In the genomic region with DNA sequence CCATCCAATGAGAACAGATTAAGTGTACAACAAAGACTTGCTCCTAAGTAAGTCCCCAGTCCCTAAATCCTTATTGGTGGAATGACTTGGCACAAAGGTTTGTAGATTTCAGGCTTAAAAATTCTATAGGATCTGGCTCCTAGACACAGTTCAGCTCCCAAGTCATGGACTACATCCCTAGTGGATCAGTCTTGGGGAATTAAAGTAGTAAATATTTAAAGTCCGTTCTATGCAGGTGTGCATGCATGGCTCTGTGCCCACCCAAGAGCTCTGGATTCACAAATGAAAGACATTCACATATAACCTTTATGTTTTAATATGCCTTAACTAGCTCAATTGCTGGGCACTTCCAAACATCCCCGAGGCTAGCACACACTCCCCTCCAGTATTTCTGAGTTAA, we compare ENCODE assay signal across 24 mouse cellular contexts.
A peak's percentile ranks its signal among the peaks of the same experiment; 100 is the strongest.
DNase-seq lines count a peak whose midpoint lies in the region; ATAC-seq and TF ChIP-seq lines count a peak whose summit lies in the region.
"Had no signal": no experiment of that assay in that cellular context is flagged by ENCODE, and none has a peak within 500 bp of the region (broad histone marks: within the 10 kb centered on the region; RNA-seq: fewer than 3 reads in every experiment).

No protein-coding gene starts in this region.

- no peak for TF ChIP-seq EP300 in ES-Bruce4 (IDR thresholded peaks at IDR 0.05; ENCODE audit: insufficient read depth, low read depth, low read length)

- H3K4me2 ChIP-seq in limb, embryonic 13.5 days (replicated peaks) = no peak overlapping the region
- no peak overlapping the region for H3K4me2 ChIP-seq in limb, embryonic 15.5 days
- H3K4me2 ChIP-seq: embryonic facial prominence, embryonic 12.5 days; embryonic facial prominence, embryonic 15.5 days; forebrain, embryonic 12.5 days; forebrain, embryonic 15.5 days had no signal

- H3K9ac ChIP-seq in limb, embryonic 13.5 days = no peak overlapping the region
- H3K9ac ChIP-seq in ES-Bruce4 (ENCODE audit: low read depth, poor library complexity, severe bottlenecking) (no peak overlapping the region), ES-E14 (ENCODE audit: insufficient read depth, low read depth, low read length, poor library complexity, severe bottlenecking) (no peak overlapping the region)
- no peak overlapping the region for H3K9ac ChIP-seq in limb, embryonic 15.5 days
- H3K9ac ChIP-seq: embryonic facial prominence, embryonic 12.5 days; embryonic facial prominence, embryonic 15.5 days; forebrain, embryonic 12.5 days; forebrain, embryonic 15.5 days; forebrain, postnatal 0 days had no signal

- WGBS in limb, embryonic 13.5 days = 58% methylated on average over 2 of the region's 2 CpGs
- 89% methylated on average over 2 of the region's 2 CpGs for WGBS in limb, embryonic 10.5 days
- whole genome bisulfite sequencing in limb, embryonic 15.5 days = 48% methylated on average over 2 of the region's 2 CpGs
- WGBS in thymus, adult 2 months = 97% methylated on average over 2 of the region's 2 CpGs

- no peak for TF ChIP-seq POLR2A in ES-Bruce4 (IDR thresholded peaks at IDR 0.05; ENCODE audit: insufficient read depth, low read length)
- TF ChIP-seq POLR2A in thymus, adult 2 months (IDR thresholded peaks at IDR 0.05; ENCODE audit: control insufficient read depth, extremely low read depth, insufficient read depth, low read length, poor library complexity) = no peak

- no peak for TF ChIP-seq CTCF in ES-Bruce4 (IDR thresholded peaks at IDR 0.05; ENCODE audit: low read depth, low read length)
- no peak for TF ChIP-seq CTCF in thymus, adult 2 months (IDR thresholded peaks at IDR 0.05; ENCODE audit: borderline replicate concordance, control insufficient read depth, extremely low read depth, insufficient read depth, low read length, poor library complexity)

- ATAC-seq in limb, embryonic 13.5 days (ENCODE audit: low FRiP score, low read depth) = peak; percentile 66
- ATAC-seq in limb, embryonic 15.5 days (ENCODE audit: insufficient number of reproducible peaks, low FRiP score, low TSS enrichment, low read depth) = no peak; the same call in 1 of the 2 replicates
- ATAC-seq: forebrain, embryonic 15.5 days; forebrain, postnatal 0 days had no signal

- DNase-seq in limb, embryonic 10.5 days (ENCODE audit: low spot score) = no peak
- DNase-seq in ES-E14 (ENCODE audit: low read depth, low spot score) = no peak
- DNase-seq in thymus, adult 2 months = no peak
- DNase-seq in urinary bladder, postnatal 14 days (ENCODE audit: low spot score) = no peak
- DNase-seq: adrenal gland, adult 2 months; adrenal gland, postnatal 10 days; adrenal gland, postnatal 25 days; cerebellum, adult 11 months; cerebellum, adult 18-20 months; cerebellum, adult 8-10 months; cerebellum, adult 9-11 months; cerebellum, postnatal 14 days; cerebellum, postnatal 36 days; embryo, embryonic 11 days; forebrain, postnatal 0 days had no signal

- no peak overlapping the region for H3K4me3 ChIP-seq in limb, embryonic 13.5 days
- H3K4me3 ChIP-seq in limb, embryonic 10.5 days = no peak overlapping the region
- H3K4me3 ChIP-seq in ES-Bruce4 (ENCODE audit: low read depth, low read length) = no peak overlapping the region
- no peak overlapping the region for H3K4me3 ChIP-seq in ES-E14 (ENCODE audit: insufficient read depth in 1 of 2, low read depth in 1 of 2, low read length in 2 of 2, poor library complexity in 1 of 2, severe bottlenecking in 1 of 2)
- H3K4me3 ChIP-seq in limb, embryonic 15.5 days = no peak overlapping the region
- no peak overlapping the region for H3K4me3 ChIP-seq in thymus, adult 2 months (ENCODE audit: control insufficient read depth, insufficient read depth, low read length)
- H3K4me3 ChIP-seq: embryonic facial prominence, embryonic 12.5 days; embryonic facial prominence, embryonic 15.5 days; erythroblast, embryonic 14.5 days; forebrain, embryonic 10.5 days; forebrain, embryonic 12.5 days; forebrain, embryonic 15.5 days had no signal

- no peaks in the 10 kb centered on the region for H3K27me3 ChIP-seq in limb, embryonic 13.5 days
- H3K27me3 ChIP-seq in limb, embryonic 10.5 days (ENCODE audit: low read depth, poor library complexity, severe bottlenecking) = no peaks in the 10 kb centered on the region
- H3K27me3 ChIP-seq in ES-Bruce4 (ENCODE audit: control insufficient read depth, insufficient read depth, low read length, poor library complexity, severe bottlenecking) = no peaks in the 10 kb centered on the region
- H3K27me3 ChIP-seq in limb, embryonic 15.5 days = no peaks in the 10 kb centered on the region
- H3K27me3 ChIP-seq in thymus, adult 2 months (ENCODE audit: control insufficient read depth, insufficient read depth, low read length) = no peaks in the 10 kb centered on the region
- H3K27me3 ChIP-seq: embryonic facial prominence, embryonic 12.5 days; embryonic facial prominence, embryonic 15.5 days; forebrain, embryonic 12.5 days; forebrain, embryonic 15.5 days had no signal

- no peaks in the 10 kb centered on the region for H3K9me3 ChIP-seq in limb, embryonic 13.5 days
- H3K9me3 ChIP-seq in limb, embryonic 10.5 days (replicated peaks) = no peaks in the 10 kb centered on the region
- H3K9me3 ChIP-seq in ES-Bruce4 (replicated peaks; ENCODE audit: control insufficient read depth, insufficient read depth, low read length, poor library complexity, severe bottlenecking) = peaks cover 58% of the 10 kb centered on the region
- H3K9me3 ChIP-seq in ES-E14 (ENCODE audit: control insufficient read depth, insufficient read depth, low read depth, low read length) = no peaks in the 10 kb centered on the region
- H3K9me3 ChIP-seq in limb, embryonic 15.5 days = no peaks in the 10 kb centered on the region
- H3K9me3 ChIP-seq: embryonic facial prominence, embryonic 12.5 days; embryonic facial prominence, embryonic 15.5 days; forebrain, embryonic 10.5 days; forebrain, embryonic 12.5 days; forebrain, embryonic 15.5 days had no signal

- in situ Hi-C loops in ES-E14 (cut with MboI; ENCODE audit: low sequenced_read_pairs in 2 of 2, unreplicated experiment in 2 of 2) = no loop called here

- H3K36me3 ChIP-seq in limb, embryonic 13.5 days = no peaks in the 10 kb centered on the region
- no peaks in the 10 kb centered on the region for H3K36me3 ChIP-seq in limb, embryonic 10.5 days
- H3K36me3 ChIP-seq in ES-Bruce4 (ENCODE audit: control insufficient read depth, insufficient read depth, low read length, poor library complexity, severe bottlenecking) (peaks cover 8% of the 10 kb centered on the region), ES-E14 (ENCODE audit: control insufficient read depth, insufficient read depth, low read length, poor library complexity, severe bottlenecking) (peaks cover 2% of the 10 kb centered on the region)
- H3K36me3 ChIP-seq in limb, embryonic 15.5 days = no peaks in the 10 kb centered on the region
- no peaks in the 10 kb centered on the region for H3K36me3 ChIP-seq in thymus, adult 2 months (ENCODE audit: control insufficient read depth, insufficient read depth, low read length)
- H3K36me3 ChIP-seq: embryonic facial prominence, embryonic 12.5 days; embryonic facial prominence, embryonic 15.5 days; forebrain, embryonic 10.5 days; forebrain, embryonic 12.5 days; forebrain, embryonic 15.5 days had no signal

- no peaks in the 10 kb centered on the region for H3K4me1 ChIP-seq in limb, embryonic 13.5 days
- H3K4me1 ChIP-seq in limb, embryonic 10.5 days = no peaks in the 10 kb centered on the region
- peaks cover 9% of the 10 kb centered on the region for H3K4me1 ChIP-seq in ES-Bruce4 (ENCODE audit: control insufficient read depth, insufficient read depth, low read length)
- H3K4me1 ChIP-seq in ES-E14 (ENCODE audit: control insufficient read depth in 2 of 2, insufficient read depth in 2 of 2, low read length in 2 of 2, poor library complexity in 1 of 2) = peaks cover 5 to 10% of the 10 kb centered on the region in 2 experiments
- H3K4me1 ChIP-seq in limb, embryonic 15.5 days = no peaks in the 10 kb centered on the region
- no peaks in the 10 kb centered on the region for H3K4me1 ChIP-seq in thymus, adult 2 months (replicated peaks; ENCODE audit: control insufficient read depth, insufficient read depth, low read length)
- H3K4me1 ChIP-seq: embryonic facial prominence, embryonic 12.5 days; embryonic facial prominence, embryonic 15.5 days; forebrain, embryonic 15.5 days had no signal

- no peak overlapping the region for H3K27ac ChIP-seq in limb, embryonic 13.5 days
- no peak overlapping the region for H3K27ac ChIP-seq in limb, embryonic 10.5 days
- H3K27ac ChIP-seq in ES-Bruce4 (ENCODE audit: insufficient read depth, low read length) (peak overlapping the region; percentile 97), ES-E14 (ENCODE audit: insufficient read depth, low read depth, low read length, poor library complexity, severe bottlenecking) (peak overlapping the region; percentile 90; the same call in 1 of the 2 replicates)
- H3K27ac ChIP-seq in limb, embryonic 15.5 days = peak overlapping the region; percentile 47; the same call in 1 of the 2 replicates
- H3K27ac ChIP-seq in thymus, adult 2 months (ENCODE audit: control insufficient read depth, insufficient read depth, low read length) = no peak overlapping the region
- H3K27ac ChIP-seq: embryonic facial prominence, embryonic 12.5 days; embryonic facial prominence, embryonic 15.5 days; forebrain, embryonic 10.5 days; forebrain, embryonic 12.5 days; forebrain, embryonic 15.5 days had no signal

TF ChIP-seq in ES-E14, 5 proteins besides CTCF, POLR2A, EP300 and RAD21:
- no peak for TF ChIP-seq HCFC1 (IDR thresholded peaks at IDR 0.05; ENCODE audit: borderline replicate concordance, insufficient read depth, low read length)
- no peak for TF ChIP-seq ZC3H11A (IDR thresholded peaks at IDR 0.05; ENCODE audit: borderline replicate concordance, low read depth, low read length)
- no peak for TF ChIP-seq MAFK (IDR thresholded peaks at IDR 0.05; ENCODE audit: insufficient read depth, low read depth, low read length)
- no peak for TF ChIP-seq CHD2 (IDR thresholded peaks at IDR 0.05; ENCODE audit: low read depth, low read length)
- no peak for TF ChIP-seq ZNF384 (IDR thresholded peaks at IDR 0.05; ENCODE audit: low read depth, low read length)

Comparison
In these comparisons a context has a peak if more than half of its experiments do, and no peak if none do; other contexts are left out.
1. H3K27ac ChIP-seq: peak in ES-Bruce4 (single experiment), ES-E14 (single experiment) and limb, embryonic 15.5 days (single experiment); none in limb, embryonic 13.5 days (single experiment), limb, embryonic 10.5 days (single experiment) and thymus, adult 2 months (single experiment).